Mouse (Mus musculus) right cerebral cortex, adult 18-20 months (tissue): ENCODE data around the gene Rora.
A peak's percentile ranks its signal among the peaks of the same experiment; 100 is the strongest.

ENCODE experiments used
- DNase-seq: peaks from one replicate; pipeline ENCODE4 v3.0.0; 2022; ENCODE audit warnings: mixed read lengths

Rora gene

GRCm38 (mm10) chr9:69164653-69165052 is 511.1 kb downstream of the Rora start:
- no peak for DNase-seq

GRCm38 (mm10) chr9:69165096-69165836 is 511.7 kb downstream of the Rora start:
- no peak for DNase-seq

- DNase-seq = no peak
Measured at GRCm38 (mm10) chr9:69174061-69174460, 520.5 kb downstream of the Rora start.

GRCm38 (mm10) chr9:69174527-69175116 is 521.0 kb downstream of the Rora start:
- DNase-seq = no peak

- DNase-seq = no peak
Measured at GRCm38 (mm10) chr9:69176988-69177387, 523.4 kb downstream of the Rora start.

- DNase-seq = no peak
Measured at GRCm38 (mm10) chr9:69179224-69179623, 525.6 kb downstream of the Rora start.

- DNase-seq = no peak
Measured at GRCm38 (mm10) chr9:69180961-69181360, 527.4 kb downstream of the Rora start.

- no peak for DNase-seq
Measured at GRCm38 (mm10) chr9:69181411-69181810, 527.8 kb downstream of the Rora start.

GRCm38 (mm10) chr9:69183888-69184287 is 530.3 kb downstream of the Rora start:
- DNase-seq = no peak

GRCm38 (mm10) chr9:69190726-69191125 is 537.1 kb downstream of the Rora start:
- no peak for DNase-seq

GRCm38 (mm10) chr9:69192446-69192845 is 538.9 kb downstream of the Rora start:
- DNase-seq = no peak

- DNase-seq = no peak
Measured at GRCm38 (mm10) chr9:69194638-69195605, 541.3 kb downstream of the Rora start.

GRCm38 (mm10) chr9:69213796-69214195 is 560.2 kb downstream of the Rora start:
- peak; percentile 60 for DNase-seq

- no peak for DNase-seq
Measured at GRCm38 (mm10) chr9:69224841-69225240, 571.3 kb downstream of the Rora start.

- DNase-seq = no peak
Measured at GRCm38 (mm10) chr9:69226424-69226823, 572.8 kb downstream of the Rora start.

GRCm38 (mm10) chr9:69227806-69228205 is 574.2 kb downstream of the Rora start:
- no peak for DNase-seq

GRCm38 (mm10) chr9:69229935-69230334 is 576.3 kb downstream of the Rora start:
- no peak for DNase-seq

GRCm38 (mm10) chr9:69234526-69234925 is 580.9 kb downstream of the Rora start:
- no peak for DNase-seq

GRCm38 (mm10) chr9:69237316-69237715 is 583.7 kb downstream of the Rora start:
- DNase-seq = no peak

GRCm38 (mm10) chr9:69242538-69242937 is 589.0 kb downstream of the Rora start:
- no peak for DNase-seq

GRCm38 (mm10) chr9:69243626-69244025 is 590.0 kb downstream of the Rora start:
- no peak for DNase-seq

- DNase-seq = no peak
Measured at GRCm38 (mm10) chr9:69246225-69246624, 592.6 kb downstream of the Rora start.

- DNase-seq = no peak
Measured at GRCm38 (mm10) chr9:69249586-69249985, 596.0 kb downstream of the Rora start.
